Mouse (Mus musculus) forebrain, embryonic 16.5 days (tissue): ENCODE data around the gene Inip. TPM values are rescaled to one million over a fixed set of nuclear protein-coding genes. Genes with fewer than 3 reads are reported as not detected.
"Not testable (repeated sequence)": the region's sequence is repeated elsewhere in the genome, so short reads cannot be mapped to it uniquely, and the experiment has no call there.

Experiments used
- ATAC-seq: fragments of 200-750 bp; cut with Nextera tagmentation; 2 replicates; pipeline ENCODE4 v1.8.0; 2017; ENCODE audit warnings: mild to moderate bottlenecking, moderate library complexity
- H3K27ac ChIP-seq: fragments of 300-500 bp; sonication (generic); 2 replicates; pipeline ENCODE4 v1.5.1; 2014; ENCODE audit warnings: low read length, control low read depth
- H3K27me3 ChIP-seq: fragments of 300-500 bp; sonication (generic); replicated peaks from 2 replicates; pipeline ENCODE4 v1.6.1; 2014; ENCODE audit warnings: low read length; ENCODE audit not compliant: control insufficient read depth, insufficient read depth
- H3K36me3 ChIP-seq: fragments of 300-500 bp; sonication (generic); 2 replicates; pipeline ENCODE4 v1.6.1; 2014; ENCODE audit not compliant: control insufficient read depth, insufficient read depth
- H3K4me1 ChIP-seq: fragments of 300-500 bp; sonication (generic); replicated peaks from 2 replicates; pipeline ENCODE4 v1.6.1; 2014; ENCODE audit warnings: low read length; ENCODE audit not compliant: control insufficient read depth, insufficient read depth
- H3K4me2 ChIP-seq: fragments of 300-500 bp; sonication (generic); 2 replicates; pipeline ENCODE4 v1.6.1; 2014; ENCODE audit warnings: mild to moderate bottlenecking, low read length, control low read depth
- H3K4me3 ChIP-seq: fragments of 300-500 bp; sonication (generic); replicated peaks from 2 replicates; pipeline ENCODE4 v1.5.1; 2014; ENCODE audit warnings: mild to moderate bottlenecking, low read length, control low read depth
- H3K9ac ChIP-seq: fragments of 300-500 bp; sonication (generic); replicated peaks from 2 replicates; pipeline ENCODE4 v1.6.1; 2014; ENCODE audit warnings: low read depth, low read length, control low read depth
- H3K9me3 ChIP-seq: fragments of 300-500 bp; sonication (generic); 2 replicates; pipeline ENCODE4 v1.6.1; 2016; ENCODE audit warnings: low read length; ENCODE audit not compliant: control insufficient read depth
- WGBS: fragments of 180-500 bp; shearing (Covaris S2); extraction: QIAGEN DNeasy Blood & Tissue Kit; methylation state at CpG from one replicate; pipeline ENCODE4 v1.1.7; 2014; 5-methylcytosine and 5-hydroxymethylcytosine counted together
- polyA plus RNA-seq: library from polyadenylated mRNA; unstranded; fragments of >200 nt; fragmentation: Nextera tagmentation; extraction: Ambion mirVana; gene quantifications from 2 replicates; pipeline ENCODE4 v1.2.1, GENCODE M21; 2015

Inip gene
- polyA plus RNA-seq, 1 experiment from 2014 or later: 73.6 TPM

GRCm38 (mm10) chr4:59804754-59805153, 3.4 kb upstream of the Inip start:
- Histone ChIP-seq H3K27me3 (no peaks in the 10 kb centered on the region), H3K36me3 (no peaks in the 10 kb centered on the region), H3K9me3 (no peaks in the 10 kb centered on the region), H3K4me1 (peaks cover 12% of the 10 kb centered on the region), H3K9ac (no peak overlapping the region), H3K27ac (no peak overlapping the region), H3K4me3 (peak overlapping the region; percentile 92; the same call in 1 of the 2 replicates), H3K4me2 (peak overlapping the region; percentile 96)
- ATAC-seq: no peak
- 64% methylated on average over 1 of the region's 1 CpGs for WGBS

GRCm38 (mm10) chr4:59803358-59803757, 2.0 kb upstream of the Inip start:
- no peak overlapping the region for H3K4me3 ChIP-seq
- H3K4me1 ChIP-seq: peaks cover 12% of the 10 kb centered on the region
- H3K36me3 ChIP-seq: no peaks in the 10 kb centered on the region
- ATAC-seq: no peak
- H3K9ac ChIP-seq: no peak overlapping the region
- no peaks in the 10 kb centered on the region for H3K9me3 ChIP-seq
- H3K27ac ChIP-seq: no peak overlapping the region
- WGBS: 88% methylated on average over 5 of the region's 5 CpGs
- H3K4me2 ChIP-seq: no peak overlapping the region
- H3K27me3 ChIP-seq: no peaks in the 10 kb centered on the region

- no peak overlapping the region for H3K9ac ChIP-seq
- no peak overlapping the region for H3K4me3 ChIP-seq
- H3K27me3 ChIP-seq: no peaks in the 10 kb centered on the region
- 74% methylated on average over 4 of the region's 4 CpGs for WGBS
- no peak overlapping the region for H3K4me2 ChIP-seq
- ATAC-seq: no peak
- H3K9me3 ChIP-seq: no peaks in the 10 kb centered on the region
- peaks cover 12% of the 10 kb centered on the region for H3K4me1 ChIP-seq
- H3K36me3 ChIP-seq: no peaks in the 10 kb centered on the region
- no peak overlapping the region for H3K27ac ChIP-seq
Measured at GRCm38 (mm10) chr4:59802792-59803191, 1.4 kb upstream of the Inip start.

- no peak overlapping the region for H3K27ac ChIP-seq
- H3K27me3 ChIP-seq: no peaks in the 10 kb centered on the region
- no peak overlapping the region for H3K9ac ChIP-seq
- peaks cover 7% of the 10 kb centered on the region for H3K4me1 ChIP-seq
- no peak overlapping the region for H3K4me2 ChIP-seq
- WGBS: 69% methylated on average over 6 of the region's 6 CpGs
- ATAC-seq: no peak
- H3K4me3 ChIP-seq: no peak overlapping the region
- no peaks in the 10 kb centered on the region for H3K36me3 ChIP-seq
- H3K9me3 ChIP-seq: no peaks in the 10 kb centered on the region
Measured at GRCm38 (mm10) chr4:59802107-59802506, 718 bp upstream of the Inip start.

- no peak overlapping the region for H3K27ac ChIP-seq
- no peaks in the 10 kb centered on the region for H3K4me1 ChIP-seq
- no peaks in the 10 kb centered on the region for H3K9me3 ChIP-seq
- no peak for ATAC-seq
- no peak overlapping the region for H3K4me3 ChIP-seq
- H3K9ac ChIP-seq: no peak overlapping the region
- no peaks in the 10 kb centered on the region for H3K27me3 ChIP-seq
- H3K4me2 ChIP-seq: no peak overlapping the region
- 88% methylated on average over 5 of the region's 5 CpGs for WGBS
- no peaks in the 10 kb centered on the region for H3K36me3 ChIP-seq
Measured at GRCm38 (mm10) chr4:59800181-59800580, 1.2 kb downstream of the Inip start.

GRCm38 (mm10) chr4:59795788-59796455, 5.5 kb downstream of the Inip start:
- H3K9me3 ChIP-seq: no peaks in the 10 kb centered on the region
- H3K36me3 ChIP-seq: no peaks in the 10 kb centered on the region
- H3K4me3 ChIP-seq: no peak overlapping the region
- no peak overlapping the region for H3K9ac ChIP-seq
- no peak overlapping the region for H3K27ac ChIP-seq
- 80% methylated on average over 2 of the region's 2 CpGs for WGBS
- no peaks in the 10 kb centered on the region for H3K4me1 ChIP-seq
- no peak for ATAC-seq
- H3K4me2 ChIP-seq: no peak overlapping the region
- H3K27me3 ChIP-seq: no peaks in the 10 kb centered on the region

GRCm38 (mm10) chr4:59794116-59794515, 7.3 kb downstream of the Inip start:
- no peak overlapping the region for H3K4me2 ChIP-seq
- H3K27ac ChIP-seq: no peak overlapping the region
- H3K9ac ChIP-seq: no peak overlapping the region
- H3K27me3 ChIP-seq: no peaks in the 10 kb centered on the region
- H3K4me3 ChIP-seq: no peak overlapping the region
- no peaks in the 10 kb centered on the region for H3K9me3 ChIP-seq
- WGBS: 74% methylated on average over 2 of the region's 2 CpGs
- ATAC-seq: no peak
- no peaks in the 10 kb centered on the region for H3K36me3 ChIP-seq
- H3K4me1 ChIP-seq: no peaks in the 10 kb centered on the region

GRCm38 (mm10) chr4:59793626-59794025, 7.8 kb downstream of the Inip start:
- not testable (repeated sequence) for H3K27ac ChIP-seq, H3K4me3 ChIP-seq, H3K27me3 ChIP-seq, H3K9me3 ChIP-seq, ATAC-seq, H3K4me2 ChIP-seq, H3K4me1 ChIP-seq, H3K9ac ChIP-seq, H3K36me3 ChIP-seq
- WGBS: 69% methylated on average over 2 of the region's 2 CpGs

GRCm38 (mm10) chr4:59789015-59789414, 12.4 kb downstream of the Inip start:
- Histone ChIP-seq H3K9ac (no peak overlapping the region), H3K4me3 (no peak overlapping the region)
- ATAC-seq: no peak

GRCm38 (mm10) chr4:59787126-59787525, 14.3 kb downstream of the Inip start:
- no peak overlapping the region for H3K9ac ChIP-seq
- no peaks in the 10 kb centered on the region for H3K36me3 ChIP-seq
- no peak for ATAC-seq
- H3K27me3 ChIP-seq: no peaks in the 10 kb centered on the region
- WGBS: 64% methylated on average over 6 of the region's 6 CpGs
- peaks cover 4% of the 10 kb centered on the region for H3K4me1 ChIP-seq
- H3K9me3 ChIP-seq: no peaks in the 10 kb centered on the region
- H3K4me3 ChIP-seq: no peak overlapping the region
- no peak overlapping the region for H3K27ac ChIP-seq
- no peak overlapping the region for H3K4me2 ChIP-seq

More at GRCm38 (mm10) chr4:59789015-59789414, 12.4 kb downstream of the Inip start:
- Histone ChIP-seq H3K9me3 (no peaks in the 10 kb centered on the region), H3K27ac (no peak overlapping the region), H3K4me2 (no peak overlapping the region), H3K4me1 (no peaks in the 10 kb centered on the region), H3K27me3 (no peaks in the 10 kb centered on the region), H3K36me3 (no peaks in the 10 kb centered on the region)
